8 mouse cellular contexts compared by ENCODE assay signal in genomic region chr17:37050876-37051275, GRCm38 (mm10). TPM values are rescaled to one million over a fixed set of nuclear protein-coding genes. Genes with fewer than 3 reads are reported as not detected.
A peak's percentile ranks its signal among the peaks of the same experiment; 100 is the strongest.
DNase-seq lines count a peak whose midpoint lies in the region; ATAC-seq lines count a peak whose summit lies in the region.

No protein-coding gene starts in this region.

- no peaks in the 10 kb centered on the region for H3K36me3 ChIP-seq in heart, embryonic 11.5 days (ENCODE audit: control insufficient read depth, insufficient read depth, low read length)
- peaks cover 27% of the 10 kb centered on the region for H3K36me3 ChIP-seq in neural tube, embryonic 12.5 days

- intact Hi-C loops in heart, postnatal 10 days (cut with DNase I), result no loop called here

- H3K4me2 ChIP-seq in heart, embryonic 11.5 days, result peak overlapping the region; percentile 96
- peak overlapping the region; percentile 85 for H3K4me2 ChIP-seq in neural tube, embryonic 12.5 days (replicated peaks)

- H3K27me3 ChIP-seq in heart, embryonic 11.5 days (ENCODE audit: control insufficient read depth, insufficient read depth, low read length), result peaks cover 15% of the 10 kb centered on the region
- peaks cover 8% of the 10 kb centered on the region for H3K27me3 ChIP-seq in neural tube, embryonic 12.5 days (replicated peaks)

- H3K4me1 ChIP-seq in heart, embryonic 11.5 days (ENCODE audit: control insufficient read depth, insufficient read depth, low read length), result peaks cover 15% of the 10 kb centered on the region
- peaks cover 42% of the 10 kb centered on the region for H3K4me1 ChIP-seq in neural tube, embryonic 12.5 days

- H3K27ac ChIP-seq in heart, embryonic 11.5 days (ENCODE audit: low read depth, low read length), result no peak overlapping the region
- no peak overlapping the region for H3K27ac ChIP-seq in neural tube, embryonic 12.5 days

- DNase-seq in heart, postnatal 10 days, result no peak
- DNase-seq in thymus, postnatal 14 days, result peak; percentile 6
- no peak for DNase-seq in thymus, postnatal 0 days (ENCODE audit: low spot score)
- peak; percentile 22 for DNase-seq in kidney, postnatal 10 days
- DNase-seq in adrenal gland, postnatal 10 days, result no peak
- DNase-seq in urinary bladder, postnatal 36 days (ENCODE audit: low spot score in 2 of 2), result no peak

- no peaks in the 10 kb centered on the region for H3K9me3 ChIP-seq in heart, embryonic 11.5 days (replicated peaks; ENCODE audit: control insufficient read depth, low read length)
- H3K9me3 ChIP-seq in neural tube, embryonic 12.5 days, result no peaks in the 10 kb centered on the region

- ATAC-seq in heart, embryonic 11.5 days (replicated peaks; ENCODE audit: insufficient number of reproducible peaks, low FRiP score, low TSS enrichment), result peak; percentile 12; the same call in 1 of the 2 replicates
- ATAC-seq in neural tube, embryonic 12.5 days (ENCODE audit: low FRiP score, low read depth), result peak; percentile 30

- peak overlapping the region; percentile 73 for H3K9ac ChIP-seq in heart, embryonic 11.5 days (ENCODE audit: low read depth, low read length)
- H3K9ac ChIP-seq in neural tube, embryonic 12.5 days, result peak overlapping the region; percentile 81

- H3K4me3 ChIP-seq in heart, embryonic 11.5 days (ENCODE audit: low read depth, low read length), result peak overlapping the region; percentile 62
- peak overlapping the region; percentile 68 for H3K4me3 ChIP-seq in neural tube, embryonic 12.5 days

- 2% methylated on average over 27 of the region's 27 CpGs for WGBS in heart, embryonic 11.5 days (ENCODE audit: insufficient replicate concordance)
- 2% methylated on average over 27 of the region's 27 CpGs for WGBS in neural tube, embryonic 12.5 days

RNA-seq across cellular contexts. Expression of gene Gabbr1, which starts 5.1 kb away (rescaled TPM):
- polyA plus RNA-seq in heart, embryonic 11.5 days (2014; fragmentation: Nextera tagmentation; extraction: Ambion mirVana), result 4.4 and 6.0 TPM in 2 replicates
- total RNA-seq in heart, postnatal 10 days (2021), result 10 to 100 TPM; 14.0 to 17.2 TPM
- polyA plus RNA-seq in thymus, postnatal 0 days (2015; fragmentation: Nextera tagmentation; extraction: Ambion mirVana), result 2.4 and 6.8 TPM in 2 replicates
- polyA plus RNA-seq in neural tube, embryonic 12.5 days (2016; fragmentation: Nextera tagmentation; extraction: Ambion mirVana), result 44.6 and 47.0 TPM in 2 replicates
- 10 to 100 TPM; 22.1 to 40.3 TPM for total RNA-seq in adrenal gland, postnatal 10 days (2021)

RNA-seq across cellular contexts. Expression of gene Mog, which starts 27.7 kb away (rescaled TPM):
- 0.25 TPM in 1 of 2 replicates, not detected in the other for polyA plus RNA-seq in heart, embryonic 11.5 days (2014; fragmentation: Nextera tagmentation; extraction: Ambion mirVana)
- not detected for total RNA-seq in heart, postnatal 10 days (2021)
- not detected in 2 replicates for polyA plus RNA-seq in thymus, postnatal 0 days (2015; fragmentation: Nextera tagmentation; extraction: Ambion mirVana)
- polyA plus RNA-seq in neural tube, embryonic 12.5 days (2016; fragmentation: Nextera tagmentation; extraction: Ambion mirVana), result 1.0 and 1.3 TPM in 2 replicates
- total RNA-seq in adrenal gland, postnatal 10 days (2021), result not detected

RNA-seq across cellular contexts. Expression of gene Olfr90, which starts 37.4 kb away (rescaled TPM):
- not detected in 2 replicates for polyA plus RNA-seq in heart, embryonic 11.5 days (2014; fragmentation: Nextera tagmentation; extraction: Ambion mirVana)
- not detected for total RNA-seq in heart, postnatal 10 days (2021)
- polyA plus RNA-seq in thymus, postnatal 0 days (2015; fragmentation: Nextera tagmentation; extraction: Ambion mirVana), result not detected in 2 replicates
- polyA plus RNA-seq in neural tube, embryonic 12.5 days (2016; fragmentation: Nextera tagmentation; extraction: Ambion mirVana), result 0.11 TPM in 1 of 2 replicates, not detected in the other
- total RNA-seq in adrenal gland, postnatal 10 days (2021), result not detected

RNA-seq across cellular contexts. Expression of gene Olfr91, which starts 47.2 kb away (rescaled TPM):
- not detected in 2 replicates for polyA plus RNA-seq in heart, embryonic 11.5 days (2014; fragmentation: Nextera tagmentation; extraction: Ambion mirVana)
- total RNA-seq in heart, postnatal 10 days (2021), result not detected
- polyA plus RNA-seq in thymus, postnatal 0 days (2015; fragmentation: Nextera tagmentation; extraction: Ambion mirVana), result not detected in 2 replicates
- not detected in 2 replicates for polyA plus RNA-seq in neural tube, embryonic 12.5 days (2016; fragmentation: Nextera tagmentation; extraction: Ambion mirVana)
- total RNA-seq in adrenal gland, postnatal 10 days (2021), result not detected

RNA-seq across cellular contexts. Expression of gene Zfp57, which starts 49.9 kb away (rescaled TPM):
- polyA plus RNA-seq in heart, embryonic 11.5 days (2014; fragmentation: Nextera tagmentation; extraction: Ambion mirVana), result 66.7 and 70.1 TPM in 2 replicates
- 1 to 10 TPM; 5.6 to 6.9 TPM for total RNA-seq in heart, postnatal 10 days (2021)
- polyA plus RNA-seq in thymus, postnatal 0 days (2015; fragmentation: Nextera tagmentation; extraction: Ambion mirVana), result 3.4 and 3.9 TPM in 2 replicates
- polyA plus RNA-seq in neural tube, embryonic 12.5 days (2016; fragmentation: Nextera tagmentation; extraction: Ambion mirVana), result 208 and 210 TPM in 2 replicates
- 1 to 10 TPM; 4.0 to 7.7 TPM for total RNA-seq in adrenal gland, postnatal 10 days (2021)

Comparison
In these comparisons a context has a peak if more than half of its experiments do, and no peak if none do; other contexts are left out.
1. DNase-seq: peak in thymus, postnatal 14 days (single experiment) and kidney, postnatal 10 days (single experiment); none in heart, postnatal 10 days (0 of 2), thymus, postnatal 0 days (single experiment), adrenal gland, postnatal 10 days (single experiment) and urinary bladder, postnatal 36 days (0 of 2).